Mouse (Mus musculus): ENCODE results near the gene Gm4307. TPM values are rescaled to one million over a fixed set of nuclear protein-coding genes. Genes with fewer than 3 reads are reported as not detected.
"Not testable (repeated sequence)": the region's sequence is repeated elsewhere in the genome, so short reads cannot be mapped to it uniquely, and the experiment has no call there.

Gene Gm4307
- not detected in 2 replicates for polyA plus RNA-seq (2014; fragmentation: Nextera tagmentation; extraction: Ambion mirVana)

GRCm38 (mm10) chr10:100361038-100361437 lies at the start of gene Gm4307:
Gene Gm4307 (plus strand): TSS chr10:100361338.
- H3K9me3 ChIP-seq (ENCODE audit: control insufficient read depth, low read depth, low read length); H3K4me3 ChIP-seq (ENCODE audit: low read depth, low read length); H3K27ac ChIP-seq (ENCODE audit: low read length); H3K4me2 ChIP-seq (replicated peaks; ENCODE audit: low read depth, low read length); H3K9ac ChIP-seq (replicated peaks; ENCODE audit: low read depth, low read length); H3K4me1 ChIP-seq (ENCODE audit: control insufficient read depth, insufficient read depth, low read length); H3K27me3 ChIP-seq (ENCODE audit: control insufficient read depth, insufficient read depth, low read length); ATAC-seq (ENCODE audit: insufficient number of reproducible peaks, insufficient read depth, low FRiP score, low read depth); H3K36me3 ChIP-seq (ENCODE audit: control insufficient read depth, insufficient read depth, low read length): not testable (repeated sequence)
- WGBS = no CpG with 5 or more reads among the region's 3 CpGs

DNA sequence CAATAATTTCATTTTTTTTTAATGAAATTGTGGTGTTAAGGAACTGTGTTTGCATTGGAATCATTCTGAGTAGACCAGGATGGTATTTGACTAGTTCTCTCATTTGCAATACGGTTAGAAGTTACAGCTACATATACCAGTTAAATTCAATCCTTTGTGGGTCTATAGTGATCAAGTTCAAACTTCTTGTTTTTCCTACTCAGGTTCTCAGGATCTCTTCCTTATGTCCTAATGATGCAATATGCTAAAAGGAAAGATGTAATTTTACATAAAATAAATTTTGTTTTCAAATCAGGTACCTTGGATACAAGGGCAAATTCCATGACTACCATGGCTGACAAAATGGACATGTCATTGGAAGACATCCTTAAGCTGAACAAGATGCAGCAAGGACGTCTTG lies 25.8 kb upstream of the Gm4307 start, which contains the start of gene Gm4301:
Gm4301 (plus strand) TSS at position 301 of the 400 bp plus-strand sequence.
- no CpG with 5 or more reads among the region's 2 CpGs for WGBS
- not testable (repeated sequence) for ATAC-seq (ENCODE audit: insufficient number of reproducible peaks, insufficient read depth, low FRiP score, low read depth); H3K4me1 ChIP-seq (ENCODE audit: control insufficient read depth, insufficient read depth, low read length); H3K27ac ChIP-seq (ENCODE audit: low read length); H3K9me3 ChIP-seq (ENCODE audit: control insufficient read depth, low read depth, low read length); H3K9ac ChIP-seq (replicated peaks; ENCODE audit: low read depth, low read length); H3K36me3 ChIP-seq (ENCODE audit: control insufficient read depth, insufficient read depth, low read length); H3K4me2 ChIP-seq (replicated peaks; ENCODE audit: low read depth, low read length); H3K4me3 ChIP-seq (ENCODE audit: low read depth, low read length); H3K27me3 ChIP-seq (ENCODE audit: control insufficient read depth, insufficient read depth, low read length)

GRCm38 (mm10) chr10:100340536-100340935 lies 20.6 kb upstream of the Gm4307 start, which contains the start of gene Gm4302:
Gene Gm4302 (plus strand): TSS chr10:100340836.
- not testable (repeated sequence) for H3K36me3 ChIP-seq (ENCODE audit: control insufficient read depth, insufficient read depth, low read length); H3K9me3 ChIP-seq (ENCODE audit: control insufficient read depth, low read depth, low read length); H3K4me2 ChIP-seq (replicated peaks; ENCODE audit: low read depth, low read length); ATAC-seq (ENCODE audit: insufficient number of reproducible peaks, insufficient read depth, low FRiP score, low read depth); H3K9ac ChIP-seq (replicated peaks; ENCODE audit: low read depth, low read length); H3K4me1 ChIP-seq (ENCODE audit: control insufficient read depth, insufficient read depth, low read length); H3K4me3 ChIP-seq (ENCODE audit: low read depth, low read length); H3K27me3 ChIP-seq (ENCODE audit: control insufficient read depth, insufficient read depth, low read length); H3K27ac ChIP-seq (ENCODE audit: low read length)
- WGBS = no CpG with 5 or more reads among the region's 3 CpGs

DNA sequence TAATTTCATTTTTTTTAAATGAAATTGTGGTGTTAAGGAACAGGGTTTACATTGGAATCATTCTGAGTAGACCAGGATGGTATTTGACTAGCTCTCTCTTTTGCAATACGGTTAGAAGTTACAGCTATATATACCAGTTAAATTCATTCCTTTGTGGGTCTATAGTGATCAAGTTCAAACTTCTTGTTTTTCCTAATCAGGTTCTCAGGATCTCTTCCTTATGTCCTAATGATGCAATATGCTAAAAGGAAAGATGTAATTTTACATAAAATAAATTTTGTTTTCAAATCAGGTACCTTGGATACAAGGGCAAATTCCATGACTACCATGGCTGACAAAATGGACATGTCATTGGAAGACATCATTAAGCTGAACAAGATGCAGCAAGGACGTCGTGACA lies 15.5 kb upstream of the Gm4307 start, which contains the start of gene Gm4303:
Gm4303 (plus strand) TSS at position 301 of the 400 bp plus-strand sequence.
- H3K36me3 ChIP-seq (ENCODE audit: control insufficient read depth, insufficient read depth, low read length); H3K9me3 ChIP-seq (ENCODE audit: control insufficient read depth, low read depth, low read length); H3K9ac ChIP-seq (replicated peaks; ENCODE audit: low read depth, low read length); H3K27ac ChIP-seq (ENCODE audit: low read length); H3K4me3 ChIP-seq (ENCODE audit: low read depth, low read length); ATAC-seq (ENCODE audit: insufficient number of reproducible peaks, insufficient read depth, low FRiP score, low read depth); H3K4me2 ChIP-seq (replicated peaks; ENCODE audit: low read depth, low read length); H3K27me3 ChIP-seq (ENCODE audit: control insufficient read depth, insufficient read depth, low read length); H3K4me1 ChIP-seq (ENCODE audit: control insufficient read depth, insufficient read depth, low read length): not testable (repeated sequence)
- no CpG with 5 or more reads among the region's 3 CpGs for WGBS

DNA sequence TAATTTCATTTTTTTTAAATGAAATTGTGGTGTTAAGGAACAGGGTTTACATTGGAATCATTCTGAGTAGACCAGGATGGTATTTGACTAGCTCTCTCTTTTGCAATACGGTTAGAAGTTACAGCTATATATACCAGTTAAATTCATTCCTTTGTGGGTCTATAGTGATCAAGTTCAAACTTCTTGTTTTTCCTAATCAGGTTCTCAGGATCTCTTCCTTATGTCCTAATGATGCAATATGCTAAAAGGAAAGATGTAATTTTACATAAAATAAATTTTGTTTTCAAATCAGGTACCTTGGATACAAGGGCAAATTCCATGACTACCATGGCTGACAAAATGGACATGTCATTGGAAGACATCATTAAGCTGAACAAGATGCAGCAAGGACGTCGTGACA lies 10.3 kb upstream of the Gm4307 start, which contains the start of gene Gm4305:
Gm4305 (plus strand) TSS at position 301 of the 400 bp plus-strand sequence.
- H3K9me3 ChIP-seq (ENCODE audit: control insufficient read depth, low read depth, low read length); H3K4me2 ChIP-seq (replicated peaks; ENCODE audit: low read depth, low read length); H3K36me3 ChIP-seq (ENCODE audit: control insufficient read depth, insufficient read depth, low read length); H3K4me3 ChIP-seq (ENCODE audit: low read depth, low read length); H3K4me1 ChIP-seq (ENCODE audit: control insufficient read depth, insufficient read depth, low read length); H3K27ac ChIP-seq (ENCODE audit: low read length); H3K9ac ChIP-seq (replicated peaks; ENCODE audit: low read depth, low read length); ATAC-seq (ENCODE audit: insufficient number of reproducible peaks, insufficient read depth, low FRiP score, low read depth); H3K27me3 ChIP-seq (ENCODE audit: control insufficient read depth, insufficient read depth, low read length): not testable (repeated sequence)
- no CpG with 5 or more reads among the region's 3 CpGs for WGBS

- ATAC-seq (ENCODE audit: insufficient number of reproducible peaks, insufficient read depth, low FRiP score, low read depth); H3K4me2 ChIP-seq (replicated peaks; ENCODE audit: low read depth, low read length); H3K4me3 ChIP-seq (ENCODE audit: low read depth, low read length); H3K27me3 ChIP-seq (ENCODE audit: control insufficient read depth, insufficient read depth, low read length); H3K27ac ChIP-seq (ENCODE audit: low read length); H3K36me3 ChIP-seq (ENCODE audit: control insufficient read depth, insufficient read depth, low read length); H3K4me1 ChIP-seq (ENCODE audit: control insufficient read depth, insufficient read depth, low read length); H3K9me3 ChIP-seq (ENCODE audit: control insufficient read depth, low read depth, low read length); H3K9ac ChIP-seq (replicated peaks; ENCODE audit: low read depth, low read length): not testable (repeated sequence)
- 27% methylated on average over 1 of the region's 2 CpGs for whole genome bisulfite sequencing
Measured at GRCm38 (mm10) chr10:100356841-100357240, 4.3 kb upstream of the Gm4307 start.

DNA sequence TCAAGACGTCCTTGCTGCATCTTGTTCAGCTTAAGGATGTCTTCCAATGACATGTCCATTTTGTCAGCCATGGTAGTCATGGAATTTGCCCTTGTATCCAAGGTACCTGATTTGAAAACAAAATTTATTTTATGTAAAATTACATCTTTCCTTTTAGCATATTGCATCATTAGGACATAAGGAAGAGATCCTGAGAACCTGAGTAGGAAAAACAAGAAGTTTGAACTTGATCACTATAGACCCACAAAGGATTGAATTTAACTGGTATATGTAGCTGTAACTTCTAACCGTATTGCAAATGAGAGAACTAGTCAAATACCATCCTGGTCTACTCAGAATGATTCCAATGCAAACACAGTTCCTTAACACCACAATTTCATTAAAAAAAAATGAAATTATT lies 21.3 kb downstream of the Gm4307 start, which contains the start of gene Gm4312:
Gm4312 (minus strand) TSS at position 101 of the 400 bp plus-strand sequence.
- not testable (repeated sequence) for ATAC-seq (ENCODE audit: insufficient number of reproducible peaks, insufficient read depth, low FRiP score, low read depth); H3K9me3 ChIP-seq (ENCODE audit: control insufficient read depth, low read depth, low read length); H3K4me2 ChIP-seq (replicated peaks; ENCODE audit: low read depth, low read length); H3K4me1 ChIP-seq (ENCODE audit: control insufficient read depth, insufficient read depth, low read length); H3K27me3 ChIP-seq (ENCODE audit: control insufficient read depth, insufficient read depth, low read length); H3K4me3 ChIP-seq (ENCODE audit: low read depth, low read length); H3K36me3 ChIP-seq (ENCODE audit: control insufficient read depth, insufficient read depth, low read length); H3K27ac ChIP-seq (ENCODE audit: low read length); H3K9ac ChIP-seq (replicated peaks; ENCODE audit: low read depth, low read length)
- WGBS = no CpG with 5 or more reads among the region's 2 CpGs

GRCm38 (mm10) chr10:100402301-100402700 lies 41.2 kb downstream of the Gm4307 start:
- H3K4me3 ChIP-seq (ENCODE audit: low read depth, low read length); H3K27me3 ChIP-seq (ENCODE audit: control insufficient read depth, insufficient read depth, low read length); H3K27ac ChIP-seq (ENCODE audit: low read length); H3K4me1 ChIP-seq (ENCODE audit: control insufficient read depth, insufficient read depth, low read length); H3K9me3 ChIP-seq (ENCODE audit: control insufficient read depth, low read depth, low read length); ATAC-seq (ENCODE audit: insufficient number of reproducible peaks, insufficient read depth, low FRiP score, low read depth); H3K36me3 ChIP-seq (ENCODE audit: control insufficient read depth, insufficient read depth, low read length); H3K4me2 ChIP-seq (replicated peaks; ENCODE audit: low read depth, low read length); H3K9ac ChIP-seq (replicated peaks; ENCODE audit: low read depth, low read length): not testable (repeated sequence)
- 87% methylated on average over 6 of the region's 6 CpGs for WGBS

Data from stomach, embryonic 14.5 days (tissue).